Mouse (Mus musculus) MEL (cell line): ENCODE results near the gene Prkcb. TPM values are rescaled to one million over a fixed set of nuclear protein-coding genes. Genes with fewer than 3 reads are reported as not detected.

Source experiments
- DNase-seq: peaks from one replicate; pipeline ENCODE4 v3.0.0; 2011; ENCODE audit warnings: low read depth, low spot score
- H3K27ac ChIP-seq: 2 replicates; pipeline ENCODE4 v1.5.1; 2012; ENCODE audit warnings: low read depth, mild to moderate bottlenecking, control low read depth, low read length, moderate library complexity; ENCODE audit not compliant: control insufficient read depth
- H3K27me3 ChIP-seq, 2 experiments: fragments of 150-350 bp in 1 of 2; sonication (generic) in 1 of 2; 2 replicates each; pipeline ENCODE4 v1.6.1; 2012; ENCODE audit warnings: low read length in 2 of 2, mild to moderate bottlenecking in 2 of 2, improper control_type of control experiment in 1 of 2, moderate library complexity in 1 of 2; ENCODE audit not compliant: insufficient read depth in 2 of 2, control insufficient read depth in 1 of 2
- H3K36me3 ChIP-seq, 2 experiments: 2 replicates each; pipeline ENCODE4 v1.6.1; 2012 to 2014; ENCODE audit warnings: low read length in 2 of 2, improper control_type of control experiment in 1 of 2, inconsistent platforms in 1 of 2, mild to moderate bottlenecking in 1 of 2; ENCODE audit not compliant: insufficient read depth in 2 of 2, control insufficient read depth in 1 of 2
- H3K4me1 ChIP-seq, 2 experiments: fragments of 150-350 bp in 1 of 2; sonication (generic) in 1 of 2; 2 replicates each; pipeline ENCODE4 v1.6.1; 2012; ENCODE audit warnings: low read length in 2 of 2, improper control_type of control experiment in 1 of 2, mild to moderate bottlenecking in 1 of 2; ENCODE audit not compliant: insufficient read depth in 2 of 2, control insufficient read depth in 1 of 2
- H3K4me3 ChIP-seq, 2 experiments: fragments of 150-350 bp in 1 of 2; sonication (generic) in 1 of 2; 2 replicates each; pipeline ENCODE4 v1.5.1; 2012; ENCODE audit warnings: low read depth in 2 of 2, low read length in 2 of 2, mild to moderate bottlenecking in 2 of 2, moderate library complexity in 2 of 2, control low read depth in 1 of 2, improper control_type of control experiment in 1 of 2; ENCODE audit not compliant: control insufficient read depth in 1 of 2, insufficient read depth in 1 of 2
- H3K79me2 ChIP-seq: 2 replicates; pipeline ENCODE4 v1.6.1; 2012; ENCODE audit warnings: mild to moderate bottlenecking, low read length, moderate library complexity; ENCODE audit not compliant: control insufficient read depth, poor library complexity, insufficient read depth
- H3K9ac ChIP-seq: 2 replicates; pipeline ENCODE4 v1.6.1; 2012; ENCODE audit warnings: low read depth, mild to moderate bottlenecking, control low read depth, low read length, moderate library complexity; ENCODE audit not compliant: control insufficient read depth, poor library complexity, severe bottlenecking
- H3K9me3 ChIP-seq: fragments of 150-350 bp; sonication (generic); replicated peaks from 2 replicates; pipeline ENCODE4 v1.6.1; 2012; ENCODE audit warnings: mild to moderate bottlenecking, low read length, improper control_type of control experiment, moderate library complexity; ENCODE audit not compliant: insufficient read depth
- CHD2 ChIP-seq: IDR thresholded peaks from 2 replicates; pipeline ENCODE4 v1.6.1; 2011; ENCODE audit warnings: low read length, improper control_type of control experiment
- ELF1 ChIP-seq: IDR thresholded peaks from 2 replicates; pipeline ENCODE4 v1.6.1; 2014; ENCODE audit warnings: low read depth, mild to moderate bottlenecking, inconsistent platforms, low read length, improper control_type of control experiment, moderate library complexity
- EP300 ChIP-seq, 2 experiments: IDR thresholded peaks; 2 replicates each; pipeline ENCODE4 v1.6.1; 2011; ENCODE audit warnings: improper control_type of control experiment in 2 of 2, low read length in 2 of 2, low read depth in 1 of 2, mild to moderate bottlenecking in 1 of 2
- ETS1 ChIP-seq: IDR thresholded peaks from 2 replicates; pipeline ENCODE4 v1.6.1; 2012; ENCODE audit warnings: low read depth, mild to moderate bottlenecking, inconsistent platforms, low read length, improper control_type of control experiment, moderate library complexity
- GATA1 ChIP-seq: IDR thresholded peaks from 2 replicates; pipeline ENCODE4 v1.6.1; 2011; ENCODE audit warnings: low read depth, low read length, improper control_type of control experiment
- HCFC1 ChIP-seq: IDR thresholded peaks from 2 replicates; pipeline ENCODE4 v1.6.1; 2012; ENCODE audit warnings: low read depth, mild to moderate bottlenecking, inconsistent platforms, low read length, improper control_type of control experiment, moderate library complexity
- KAT2A ChIP-seq: conservative IDR thresholded peaks from 2 replicates; pipeline ENCODE4 v1.6.1; 2012; ENCODE audit warnings: low read depth, low read length, improper control_type of control experiment, inconsistent platforms
- MAZ ChIP-seq: IDR thresholded peaks from 2 replicates; pipeline ENCODE4 v1.6.1; 2012; ENCODE audit warnings: low read depth, mild to moderate bottlenecking, inconsistent platforms, low read length, improper control_type of control experiment
- MEF2A ChIP-seq: IDR thresholded peaks from 2 replicates; pipeline ENCODE4 v1.6.1; 2014; ENCODE audit warnings: low read depth, mild to moderate bottlenecking, inconsistent platforms, low read length, improper control_type of control experiment; ENCODE audit not compliant: poor library complexity, insufficient replicate concordance, severe bottlenecking; ENCODE audit errors: extremely low read depth
- MXI1 ChIP-seq: IDR thresholded peaks from 2 replicates; pipeline ENCODE4 v1.6.1; 2011; ENCODE audit warnings: mild to moderate bottlenecking, low read depth, low read length, improper control_type of control experiment
- MYB ChIP-seq: IDR thresholded peaks from 2 replicates; pipeline ENCODE4 v1.6.1; 2011; ENCODE audit warnings: mild to moderate bottlenecking, low read depth, low read length, improper control_type of control experiment
- NRF1 ChIP-seq: IDR thresholded peaks from 2 replicates; pipeline ENCODE4 v1.6.1; 2014; ENCODE audit warnings: low read depth, mild to moderate bottlenecking, inconsistent platforms, low read length, improper control_type of control experiment, moderate library complexity; ENCODE audit not compliant: poor library complexity, insufficient read depth, severe bottlenecking
- POLR2AphosphoS5 ChIP-seq: IDR thresholded peaks from 2 replicates; pipeline ENCODE4 v1.6.1; 2012; ENCODE audit warnings: low read depth, borderline replicate concordance, mild to moderate bottlenecking, inconsistent platforms, low read length, moderate library complexity, mixed read lengths
- RAD21 ChIP-seq: IDR thresholded peaks from 2 replicates; pipeline ENCODE4 v1.6.1; 2011; ENCODE audit warnings: mild to moderate bottlenecking, low read depth, low read length, improper control_type of control experiment
- RCOR1 ChIP-seq: IDR thresholded peaks from 2 replicates; pipeline ENCODE4 v1.6.1; 2012; ENCODE audit warnings: low read depth, mild to moderate bottlenecking, inconsistent platforms, low read length, improper control_type of control experiment
- SIN3A ChIP-seq: IDR thresholded peaks from 2 replicates; pipeline ENCODE4 v1.6.1; 2012; ENCODE audit warnings: low read length, improper control_type of control experiment, inconsistent platforms
- SMC3 ChIP-seq: IDR thresholded peaks from 2 replicates; pipeline ENCODE4 v1.6.1; 2011; ENCODE audit warnings: low read depth, low read length, improper control_type of control experiment
- TAL1 ChIP-seq: IDR thresholded peaks from 2 replicates; pipeline ENCODE4 v1.6.1; 2012; ENCODE audit warnings: mild to moderate bottlenecking, inconsistent platforms, low read length, moderate library complexity, mixed read lengths
- UBTF ChIP-seq: IDR thresholded peaks from 2 replicates; pipeline ENCODE4 v1.6.1; 2012; ENCODE audit warnings: low read depth, mild to moderate bottlenecking, inconsistent platforms, low read length, improper control_type of control experiment, moderate library complexity, borderline replicate concordance; ENCODE audit not compliant: insufficient read depth
- USF2 ChIP-seq, 2 experiments: IDR thresholded peaks; 2 replicates each; pipeline ENCODE4 v1.6.1; 2011 to 2012; ENCODE audit warnings: improper control_type of control experiment in 2 of 2, low read length in 2 of 2, borderline replicate concordance in 1 of 2, inconsistent platforms in 1 of 2, low read depth in 1 of 2, mild to moderate bottlenecking in 1 of 2; ENCODE audit not compliant: insufficient read depth in 1 of 2
- ZKSCAN1 ChIP-seq: IDR thresholded peaks from 2 replicates; pipeline ENCODE4 v1.6.1; 2012; ENCODE audit warnings: low read depth, mild to moderate bottlenecking, inconsistent platforms, low read length, improper control_type of control experiment, moderate library complexity
- polyA plus RNA-seq, 2 experiments: library from polyadenylated mRNA; stranded (reverse) in 1 of 2; unstranded in 1 of 2; fragments of >175 nt in 1 of 2; fragments of >200 nt in 1 of 2; gene quantifications; 2 replicates each; pipeline versions ENCODE4 v1.2.1 to v1.2.4; 2012; ENCODE audit warnings: low replicate concordance in 2 of 2, low read depth in 1 of 2; ENCODE audit not compliant: insufficient read length in 2 of 2, insufficient read depth in 1 of 2, missing spikeins in 1 of 2
- total RNA-seq: library from RNA; depleted of rRNA; stranded (reverse); fragments of 300-350 nt; gene quantifications from 2 replicates; pipeline ENCODE4 v1.2.3, GENCODE M21; 2012

Gene Prkcb
- total and polyA plus RNA-seq, 3 experiments, result not detected

DNA sequence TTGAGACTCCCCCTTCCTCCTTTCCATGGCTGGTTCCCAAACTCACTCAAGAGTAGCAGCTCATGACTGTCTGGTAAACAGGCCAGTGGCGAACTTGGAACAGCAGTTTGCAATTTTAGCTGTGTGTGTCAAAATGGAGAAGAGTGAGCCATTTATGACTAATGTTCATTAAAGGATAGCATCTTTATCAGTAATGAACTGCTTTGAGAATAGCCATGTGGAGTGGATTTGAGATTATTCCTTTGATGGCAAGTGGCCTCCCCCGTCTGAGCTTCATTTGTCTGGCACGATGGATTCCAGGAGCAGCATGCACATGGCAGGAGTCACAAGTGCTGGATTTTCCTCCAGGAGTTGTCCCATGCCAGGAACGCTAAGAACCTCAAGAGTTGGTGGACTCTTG lies 281.9 kb downstream of the Prkcb start:
- Histone ChIP-seq H3K4me3 (no peak overlapping the region), H3K36me3 (no peaks in the 10 kb centered on the region), H3K4me1 (no peaks in the 10 kb centered on the region), H3K27me3 (no peaks in the 10 kb centered on the region)
- TF ChIP-seq USF2 (IDR thresholded peaks at IDR 0.05; ENCODE audit: borderline replicate concordance in 1 of 2, insufficient read depth in 1 of 2, low read depth in 1 of 2, low read length in 2 of 2) (no peak), CHD2 (no peak)
- TF ChIP-seq, all 39 proteins: peak for 0
- Histone ChIP-seq H3K9me3 (no peaks in the 10 kb centered on the region), H3K9ac (no peak overlapping the region), H3K27ac (no peak overlapping the region), H3K79me2 (no peaks in the 10 kb centered on the region)
- DNase-seq, result no peak

DNA sequence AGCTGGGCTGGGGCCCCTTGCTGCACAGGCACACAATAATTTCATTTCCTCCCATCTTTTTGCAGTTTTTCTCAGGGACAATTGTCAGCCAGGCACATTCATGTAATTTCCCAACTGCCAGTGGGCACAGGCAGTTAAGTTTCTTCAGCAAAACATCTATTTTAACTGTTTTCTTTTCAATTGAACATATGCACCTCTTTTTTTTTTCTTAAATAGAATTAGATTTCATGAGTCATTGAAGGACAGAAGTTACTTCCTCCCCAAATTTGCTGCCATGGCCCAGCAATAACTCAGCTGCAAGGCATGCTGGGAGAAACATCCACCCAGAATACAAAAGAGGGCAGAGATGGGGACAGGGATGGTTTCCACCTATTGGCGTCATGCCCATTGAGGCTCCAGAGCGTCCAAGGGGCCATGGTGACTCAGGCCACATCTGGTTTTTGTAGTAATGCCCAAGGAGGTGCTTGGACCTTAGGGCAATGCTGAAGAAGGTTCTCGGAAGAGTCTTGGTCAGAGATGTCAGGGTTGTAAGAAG lies 284.6 kb downstream of the Prkcb start:
- H3K4me1 ChIP-seq, result no peaks in the 10 kb centered on the region
- no peak for DNase-seq
- TF ChIP-seq MYB, result no peak
- TF ChIP-seq UBTF, result no peak
- TF ChIP-seq NRF1, result no peak
- no peak for TF ChIP-seq TAL1
- no peak for TF ChIP-seq SIN3A
- TF ChIP-seq MXI1, result no peak
- TF ChIP-seq ELF1, result no peak
- no peak for TF ChIP-seq KAT2A
- H3K79me2 ChIP-seq, result no peaks in the 10 kb centered on the region
- no peak overlapping the region for H3K27ac ChIP-seq
- no peaks in the 10 kb centered on the region for H3K27me3 ChIP-seq
- H3K9ac ChIP-seq, result no peak overlapping the region
- H3K4me3 ChIP-seq, result no peak overlapping the region
- no peaks in the 10 kb centered on the region for H3K9me3 ChIP-seq
- H3K36me3 ChIP-seq, result no peaks in the 10 kb centered on the region

DNA sequence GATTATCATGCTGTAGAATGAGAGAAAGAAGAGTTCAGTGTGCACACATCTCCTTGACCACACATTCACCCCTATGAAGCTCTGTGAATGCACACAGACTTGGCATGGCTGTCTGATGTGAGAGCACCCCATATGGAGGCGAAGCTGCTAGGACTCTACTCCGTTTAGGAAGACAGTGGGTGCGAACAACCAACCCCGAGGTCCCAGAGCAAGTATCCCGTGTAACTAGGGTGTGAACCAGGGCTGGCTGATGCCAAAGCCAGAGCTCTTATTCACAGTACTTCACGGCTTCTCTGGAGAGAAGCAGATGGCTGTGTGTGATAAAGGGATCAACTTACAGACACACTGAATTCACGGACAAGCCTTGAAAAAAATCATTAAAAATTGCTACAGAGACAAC lies 285.9 kb downstream of the Prkcb start:
- no peaks in the 10 kb centered on the region for H3K9me3 ChIP-seq

More for the DNA sequence above, 285.9 kb downstream of the Prkcb start:
- Histone ChIP-seq H3K27me3 (no peaks in the 10 kb centered on the region), H3K79me2 (no peaks in the 10 kb centered on the region), H3K4me3 (no peak overlapping the region), H3K4me1 (no peaks in the 10 kb centered on the region), H3K9ac (no peak overlapping the region), H3K27ac (no peak overlapping the region), H3K36me3 (no peaks in the 10 kb centered on the region)
- TF ChIP-seq HCFC1, result no peak
- no peak for TF ChIP-seq SIN3A
- TF ChIP-seq MEF2A, result no peak
- TF ChIP-seq ZKSCAN1, result no peak
- TF ChIP-seq RAD21, result no peak
- TF ChIP-seq RCOR1, result no peak
- TF ChIP-seq TAL1, result no peak
- TF ChIP-seq SMC3, result no peak
- TF ChIP-seq POLR2AphosphoS5, result no peak
- TF ChIP-seq ETS1, result no peak
- TF ChIP-seq EP300 (IDR thresholded peaks at IDR 0.05; ENCODE audit: low read depth in 1 of 2, low read length in 2 of 2), result no peak
- no peak for TF ChIP-seq MAZ
- TF ChIP-seq GATA1, result no peak
- TF ChIP-seq KAT2A, result no peak
- TF ChIP-seq MYB, result no peak
- DNase-seq, result no peak
